Mouse (Mus musculus): ENCODE data around the gene Nxpe4.
"Not testable (repeated sequence)": the region's sequence is repeated elsewhere in the genome, so short reads cannot be mapped to it uniquely, and the experiment has no call there.

Gene Nxpe4

DNA sequence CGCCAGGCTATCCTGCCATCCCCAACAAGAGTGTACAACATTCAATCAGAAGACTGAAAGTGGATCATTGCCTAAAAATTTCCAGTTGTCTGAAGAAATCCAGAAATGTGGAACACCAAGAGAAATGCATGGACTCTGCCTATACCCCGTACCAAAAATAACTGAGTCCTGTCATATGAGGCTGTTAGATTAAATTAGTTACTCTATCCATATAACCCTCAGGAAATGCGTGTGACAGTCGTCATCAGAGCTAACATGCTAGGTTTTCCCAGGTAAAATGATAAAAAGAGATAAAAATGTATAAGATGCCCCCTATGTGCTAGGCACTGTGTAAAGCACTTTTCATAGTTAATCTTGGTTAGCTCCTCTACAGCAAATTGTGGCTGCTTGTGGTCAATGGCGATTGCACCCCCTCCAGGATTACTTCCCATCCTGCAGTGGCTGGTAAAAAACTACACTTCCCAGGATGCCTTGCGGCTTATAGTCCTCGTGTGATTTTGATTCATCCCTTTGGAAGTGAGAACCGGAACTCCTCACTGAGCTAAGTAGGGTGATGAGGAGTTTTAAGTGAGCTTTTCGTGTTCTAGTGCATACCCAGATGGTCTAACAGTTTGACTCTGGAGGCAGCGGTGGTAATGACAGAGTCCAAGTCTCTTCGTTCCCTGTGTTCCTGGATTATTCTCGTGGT lies at the start of gene Nxpe4:
Gene Nxpe4 (plus strand): TSS at position 519 of the 688 bp plus-strand sequence.
- peak; percentile 10 for DNase-seq (ENCODE audit: low spot score)

DNA sequence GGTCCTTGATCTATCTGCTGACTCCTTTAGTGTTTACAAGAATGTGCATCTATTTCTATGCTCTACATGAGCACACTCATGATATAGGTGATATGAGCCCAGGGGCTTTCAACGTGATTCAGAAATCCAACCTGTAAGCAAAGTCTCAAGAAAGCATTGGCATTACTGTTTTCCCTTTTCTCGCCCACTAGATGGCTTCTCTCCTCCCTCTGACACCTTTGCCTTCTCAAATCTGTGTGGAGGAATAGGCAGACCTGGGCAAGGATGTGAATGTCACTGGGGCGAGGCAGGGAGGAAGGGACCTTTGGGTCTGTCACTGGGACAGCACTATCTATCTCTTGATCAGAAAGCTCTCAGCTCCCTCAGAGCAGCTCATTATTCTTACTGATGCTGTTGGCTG lies 35.0 kb upstream of the Nxpe4 start:
- no peak for DNase-seq (ENCODE audit: low spot score)

DNA sequence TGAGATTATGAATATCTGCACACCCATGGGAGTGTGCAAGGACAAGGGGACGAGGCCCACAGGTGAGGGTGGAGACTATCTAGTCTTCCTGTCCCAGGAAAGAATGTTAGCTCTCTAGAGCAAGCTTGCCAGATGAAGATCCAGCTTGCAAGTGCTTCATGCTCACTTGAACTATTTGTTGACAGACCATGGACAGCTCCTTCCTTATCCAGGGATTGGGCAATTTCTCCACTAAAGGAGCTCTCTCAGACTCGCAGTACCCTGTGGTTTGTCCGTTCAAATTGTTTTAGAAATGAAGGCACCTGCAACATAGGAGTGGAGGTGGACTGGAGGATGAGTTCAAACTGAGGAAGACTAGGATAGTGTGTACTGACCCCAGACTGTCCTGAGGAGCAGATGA lies 24.3 kb upstream of the Nxpe4 start:
- no peak for DNase-seq (ENCODE audit: low spot score)

DNA sequence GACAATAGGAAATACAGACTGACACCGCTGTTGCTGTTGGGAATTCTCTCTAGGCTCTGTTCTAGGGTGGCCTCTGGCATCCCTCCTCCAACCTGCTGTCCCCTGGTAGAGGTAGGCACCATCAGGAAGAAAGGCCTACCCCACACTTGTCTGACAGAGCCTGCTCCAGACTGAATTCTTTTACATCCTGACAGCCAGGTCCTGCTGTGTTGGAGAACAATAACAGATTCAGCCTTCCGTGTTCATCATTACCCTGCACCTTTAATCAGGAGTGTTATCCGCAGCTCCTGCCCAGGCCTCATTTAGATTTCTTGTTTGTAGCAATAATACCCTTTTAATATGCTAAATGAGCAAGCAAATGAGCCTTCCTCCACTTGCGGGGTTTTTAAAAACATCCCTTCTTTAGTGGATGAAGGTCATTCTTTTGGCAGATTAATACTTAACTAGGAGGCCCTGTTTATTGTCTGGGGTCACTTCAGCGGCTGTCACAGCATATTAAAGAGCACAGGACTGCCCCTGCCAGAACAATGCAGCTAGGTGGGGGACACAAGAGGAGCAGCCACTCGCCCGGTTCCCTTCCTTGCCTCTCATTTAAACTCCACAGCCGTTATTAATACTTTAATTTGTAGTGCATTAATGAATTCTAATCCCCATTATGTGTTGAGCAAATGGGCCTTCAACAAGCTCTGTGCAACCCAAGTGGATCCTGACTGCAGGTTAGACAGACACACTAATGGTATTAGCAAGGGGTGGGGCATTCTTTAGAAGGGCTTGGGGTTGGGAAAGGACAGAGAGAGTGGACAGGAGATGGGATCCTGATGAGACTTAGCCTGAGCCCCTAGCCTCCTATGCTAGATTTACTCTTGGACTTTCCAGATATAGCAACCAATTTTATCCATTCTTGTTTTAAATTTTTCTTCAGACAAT lies 21.1 kb upstream of the Nxpe4 start:
- DNase-seq (ENCODE audit: low spot score), result no peak

DNA sequence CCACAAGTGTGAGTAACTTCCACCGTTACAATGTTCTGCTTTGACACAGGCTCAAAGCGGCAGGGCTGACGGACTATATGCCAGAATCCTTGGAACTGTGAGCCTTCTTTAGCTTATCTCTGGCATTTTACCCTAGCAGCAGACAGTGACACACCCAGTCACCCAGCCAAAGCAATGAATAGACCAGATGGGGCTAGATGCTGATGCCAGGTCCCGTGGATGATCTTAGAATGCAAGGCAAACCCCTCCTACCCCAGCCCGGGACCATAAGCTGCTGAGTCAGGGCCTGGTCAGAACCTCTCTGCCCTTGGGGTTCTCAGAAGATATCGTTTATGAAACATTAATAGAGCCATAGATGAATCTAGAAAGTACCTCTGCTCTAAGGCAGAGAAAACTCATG lies 19.2 kb upstream of the Nxpe4 start:
- no peak for DNase-seq (ENCODE audit: low spot score)

DNA sequence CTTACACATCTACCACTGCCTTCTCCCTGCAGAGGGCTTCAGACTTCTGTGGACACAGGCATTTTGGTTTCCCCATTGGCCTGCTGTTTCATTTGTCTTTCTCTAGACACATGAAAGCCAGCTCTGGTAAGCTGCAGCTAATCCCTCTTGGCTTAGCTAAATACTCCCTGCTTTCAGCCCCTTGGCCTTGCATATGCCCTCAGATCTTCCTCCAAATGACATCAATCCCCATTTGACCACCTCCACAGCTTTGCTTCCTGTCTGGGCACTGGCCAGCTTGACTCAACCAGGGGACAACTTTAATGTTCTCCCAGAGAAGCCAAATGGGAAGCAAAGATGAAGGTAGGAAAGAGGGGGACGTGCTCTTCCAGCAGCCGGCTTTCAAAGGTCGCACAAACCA lies 15.1 kb upstream of the Nxpe4 start:
- DNase-seq (ENCODE audit: low spot score), result no peak

DNA sequence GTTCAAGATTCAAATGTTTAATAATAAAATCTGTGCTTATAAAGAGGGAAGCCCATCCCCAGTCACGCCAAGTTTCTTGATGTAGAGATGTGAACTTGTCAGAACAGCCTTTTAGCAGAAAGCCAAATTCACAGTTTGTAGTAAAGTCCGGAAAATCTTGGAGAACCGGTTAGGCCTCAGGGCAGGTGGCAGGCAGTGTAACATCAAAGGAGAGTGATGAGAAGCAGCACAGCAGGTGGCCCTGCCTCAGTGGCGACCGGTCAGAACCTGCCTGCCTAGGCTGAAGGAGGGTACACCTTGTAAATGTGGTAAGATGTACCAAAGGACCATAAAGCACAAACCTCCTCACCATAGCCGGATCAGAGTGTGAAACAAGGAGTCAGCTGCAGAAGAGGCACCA lies 4.7 kb downstream of the Nxpe4 start:
- DNase-seq (ENCODE audit: low spot score), result not testable (repeated sequence)

DNA sequence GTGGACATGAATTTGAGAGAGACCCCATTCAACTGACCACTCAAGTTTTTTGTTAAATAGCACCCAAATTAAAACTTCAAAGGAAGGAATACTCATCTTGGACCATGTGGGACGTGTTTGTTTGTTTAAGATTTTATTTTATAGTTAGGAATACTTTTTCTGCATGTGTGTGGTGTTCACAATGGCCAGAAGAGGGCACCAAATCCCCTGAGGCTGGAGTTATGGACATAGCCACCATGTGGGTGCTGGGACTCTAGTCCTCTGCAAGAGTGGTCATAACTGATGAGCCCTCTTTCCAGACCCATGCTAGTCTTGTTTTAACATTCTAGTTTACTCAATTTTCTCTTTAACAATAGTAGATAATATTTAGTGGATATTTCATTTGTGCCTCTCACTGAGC lies 14.9 kb downstream of the Nxpe4 start:
- no peak for DNase-seq (ENCODE audit: low spot score)

DNA sequence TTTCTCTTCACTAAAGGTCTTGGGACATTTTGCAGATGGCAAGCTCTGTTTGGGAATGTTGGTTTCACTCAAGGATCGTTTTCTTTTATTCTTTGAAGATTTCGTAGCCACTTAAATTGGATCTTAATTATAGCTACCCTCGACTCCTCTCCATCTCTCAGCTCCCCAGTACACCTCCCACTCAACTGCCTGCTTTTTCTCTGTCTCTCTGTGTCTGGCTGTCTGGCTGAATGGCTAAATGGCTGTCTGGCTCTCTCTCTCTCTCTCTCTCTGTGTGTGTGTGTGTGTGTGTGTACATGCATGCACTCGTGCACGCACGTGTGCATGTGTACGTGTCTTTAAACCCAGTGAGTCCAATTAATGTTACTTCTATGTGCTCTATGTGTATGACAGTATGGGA lies 19.5 kb downstream of the Nxpe4 start:
- DNase-seq (ENCODE audit: low spot score), result no peak

DNA sequence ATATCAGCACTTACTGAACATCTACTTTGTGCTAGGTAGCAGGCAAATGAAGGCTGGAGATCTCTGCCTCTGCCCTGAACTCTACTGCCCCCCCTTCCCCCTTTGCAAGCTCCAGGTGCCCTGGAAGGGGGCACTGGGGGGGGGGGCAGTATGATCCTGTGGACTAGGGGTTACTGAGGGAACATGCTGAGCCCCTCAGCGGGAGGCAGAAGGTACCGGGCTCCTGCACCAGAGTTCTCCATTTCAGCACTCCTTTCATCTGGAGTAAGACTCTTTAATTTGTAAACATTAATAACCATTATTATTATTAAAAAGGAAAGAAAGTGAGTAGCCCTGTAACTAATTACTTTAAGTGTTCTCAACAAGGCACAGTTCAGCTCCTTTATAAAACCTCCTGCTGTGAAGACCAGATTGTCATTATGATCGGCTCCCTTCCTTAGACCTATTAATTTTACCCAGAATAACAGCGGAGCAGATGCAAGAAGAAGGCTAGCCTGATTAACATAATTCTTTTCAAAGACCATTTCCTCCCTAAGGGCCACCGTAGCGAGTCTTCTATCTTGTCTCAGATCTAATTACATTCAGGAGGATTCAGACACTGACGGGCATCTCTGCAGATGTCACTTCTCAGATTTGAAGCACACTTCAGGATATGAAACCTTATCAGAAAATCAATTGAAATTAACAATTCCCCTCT lies 21.0 kb downstream of the Nxpe4 start:
- DNase-seq (ENCODE audit: low spot score), result no peak

DNA sequence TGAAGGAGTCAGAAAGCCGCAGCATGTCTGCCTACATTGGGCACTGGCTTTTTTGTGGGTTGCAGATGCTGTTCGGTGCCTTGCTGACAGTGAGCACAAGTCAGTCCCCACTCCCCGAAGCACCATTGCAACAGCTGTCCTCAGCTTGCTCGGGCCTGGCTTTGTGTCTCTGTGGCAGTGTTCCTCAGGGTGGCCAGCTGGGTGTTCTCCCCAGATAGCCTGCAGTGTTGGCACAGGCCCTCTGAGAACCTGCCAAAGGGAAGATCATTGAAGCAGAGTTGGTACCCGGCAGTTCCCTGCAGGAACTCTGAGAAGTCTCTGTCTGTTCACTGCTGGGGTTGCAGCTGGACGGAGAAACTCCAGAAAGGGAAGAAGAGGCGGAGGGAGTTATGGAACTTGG lies 22.5 kb downstream of the Nxpe4 start:
- no peak for DNase-seq (ENCODE audit: low spot score)

DNA sequence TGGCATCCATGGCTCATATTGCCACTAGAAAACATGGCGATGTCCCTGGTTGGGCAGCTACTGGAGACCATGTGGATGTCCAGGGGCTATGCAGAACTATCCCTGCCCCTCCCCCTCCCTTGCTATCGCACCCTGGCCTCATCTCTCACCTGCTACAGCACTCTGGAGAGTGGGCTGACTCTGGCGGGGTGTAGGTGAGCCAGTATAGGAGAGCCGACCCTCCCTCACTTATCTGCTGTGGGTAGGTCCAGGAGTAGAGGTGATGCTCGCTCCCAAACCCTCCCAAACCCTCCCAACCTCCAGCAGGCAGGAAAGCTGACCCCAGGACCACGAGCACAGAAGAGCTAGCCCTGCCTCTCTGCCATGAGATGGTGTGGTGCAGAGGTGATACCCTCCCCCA lies 27.0 kb downstream of the Nxpe4 start:
- DNase-seq (ENCODE audit: low spot score), result no peak

DNA sequence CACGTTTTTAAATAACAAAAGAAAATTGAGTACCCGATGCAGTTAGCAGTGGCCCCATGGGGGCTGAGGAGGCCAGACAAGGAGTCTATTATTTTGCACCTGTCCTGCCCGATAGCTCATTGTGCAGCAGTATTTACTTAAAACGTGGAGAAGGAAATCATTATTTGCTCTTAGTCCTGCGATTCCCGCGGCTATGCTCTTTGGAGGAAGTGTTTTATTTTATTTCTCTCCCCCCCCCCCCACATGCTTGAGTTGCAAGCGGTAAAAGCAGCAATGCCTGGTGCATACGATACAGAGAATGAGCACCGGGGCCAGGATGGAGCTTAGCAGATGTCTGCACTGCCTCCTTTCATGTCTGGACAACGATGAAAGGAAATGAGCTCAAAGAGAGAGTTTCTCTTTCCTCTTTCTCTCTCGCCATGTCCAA lies 35.6 kb downstream of the Nxpe4 start:
- no peak for DNase-seq (ENCODE audit: low spot score)

DNA sequence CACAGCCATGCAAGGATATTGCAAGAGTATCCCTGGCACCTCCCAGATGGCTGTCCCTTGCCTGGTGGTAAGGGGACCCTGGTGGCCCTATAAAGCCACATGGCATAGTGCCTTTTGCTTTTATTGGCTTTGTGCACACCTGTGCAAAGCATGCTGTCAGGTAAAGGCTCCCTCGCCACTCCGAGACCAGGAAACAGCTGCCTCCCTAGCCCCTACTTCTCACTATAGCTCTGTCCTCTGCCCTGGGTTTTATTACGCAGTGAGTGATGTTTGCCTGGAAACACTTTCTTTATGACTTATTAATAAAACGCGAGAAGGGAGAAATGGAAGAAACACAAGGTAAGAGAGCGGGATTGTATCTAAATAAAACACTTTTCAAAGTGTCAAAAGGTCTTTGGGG lies 49.1 kb downstream of the Nxpe4 start:
- no peak for DNase-seq (ENCODE audit: low spot score)

DNA sequence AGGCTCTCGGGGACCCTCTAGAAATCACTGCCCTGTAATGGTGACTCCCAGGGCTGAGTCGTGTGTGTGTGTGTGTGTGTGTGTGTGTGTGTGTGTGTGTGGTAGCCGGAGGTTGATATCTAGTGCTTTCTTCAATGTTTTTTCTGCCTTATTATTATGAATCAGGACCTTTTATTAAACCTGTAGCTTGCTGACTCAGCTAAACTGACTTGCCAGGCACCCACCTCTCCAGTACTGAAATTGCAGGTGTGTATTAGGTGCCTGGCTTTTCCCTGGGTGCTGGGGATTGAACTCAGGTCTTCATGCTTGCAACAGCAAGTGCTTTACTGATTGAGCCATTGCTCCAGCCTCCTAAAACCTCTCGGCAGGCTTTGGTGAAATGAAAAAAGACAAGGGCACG lies 50.1 kb downstream of the Nxpe4 start:
- no peak for DNase-seq (ENCODE audit: low spot score)

DNA sequence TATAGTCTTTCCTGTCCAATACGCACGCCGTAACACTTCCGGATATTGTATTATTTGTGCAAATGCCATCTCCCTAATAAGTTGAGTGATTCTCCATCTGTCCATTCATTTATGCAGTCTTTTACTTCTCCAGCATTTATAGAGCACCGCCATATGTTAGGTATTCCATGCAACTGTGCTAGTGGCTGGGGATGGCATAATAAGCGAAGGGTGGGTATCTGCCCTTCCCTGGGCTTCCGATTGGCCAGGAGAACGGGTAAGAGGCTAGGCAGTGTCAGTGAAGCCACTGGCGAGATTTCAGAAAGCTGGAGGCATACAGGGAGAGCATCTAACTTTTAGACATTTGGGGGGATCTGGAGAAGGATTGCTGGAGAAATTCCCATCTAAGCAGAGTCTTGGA lies 52.9 kb downstream of the Nxpe4 start:
- no peak for DNase-seq (ENCODE audit: low spot score)

DNA sequence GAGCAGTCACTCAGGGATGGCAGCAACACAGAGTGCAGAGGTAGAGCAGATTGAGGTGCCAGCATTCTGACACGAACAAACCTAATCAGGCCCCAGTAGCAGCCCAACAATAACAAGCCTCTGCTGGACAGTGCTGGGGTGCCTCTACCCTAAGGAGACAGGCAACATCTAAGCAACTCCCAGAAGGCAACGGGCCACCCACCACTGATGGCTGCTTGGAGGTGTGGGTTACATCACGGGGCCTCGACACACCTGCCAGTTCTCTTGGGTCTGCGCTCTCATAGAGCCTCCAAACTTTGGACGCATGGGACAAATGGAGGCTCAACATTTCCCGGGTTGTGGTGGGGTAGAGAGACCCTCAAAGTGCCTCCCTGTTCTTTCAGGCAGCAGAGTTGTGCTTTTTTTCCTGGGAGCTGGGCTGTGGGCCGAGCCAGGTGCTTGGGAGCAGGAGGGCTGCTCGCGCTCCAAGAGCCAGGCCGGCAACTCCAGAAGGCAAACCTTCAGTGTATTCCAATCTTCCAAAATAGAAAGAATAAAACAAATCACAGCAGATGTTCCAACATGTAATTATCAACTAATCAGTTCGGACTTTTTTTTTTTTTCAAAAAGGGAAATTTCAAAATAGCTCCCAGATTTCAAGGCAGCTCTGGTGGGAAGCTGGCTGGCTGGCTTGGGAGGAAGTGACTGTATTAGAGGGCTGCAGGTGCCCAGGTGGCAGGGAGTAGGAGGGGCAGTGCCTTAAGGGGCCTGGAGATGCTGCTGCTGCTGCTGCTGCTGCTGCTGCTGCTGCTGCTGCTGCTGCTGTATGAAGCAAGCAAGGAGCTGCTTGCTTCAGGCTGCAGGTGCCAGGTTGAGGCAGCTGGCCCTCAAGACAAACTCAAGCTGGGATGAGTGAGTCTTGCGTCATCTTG lies 54.5 kb downstream of the Nxpe4 start:
- DNase-seq (ENCODE audit: low spot score), result no peak

DNA sequence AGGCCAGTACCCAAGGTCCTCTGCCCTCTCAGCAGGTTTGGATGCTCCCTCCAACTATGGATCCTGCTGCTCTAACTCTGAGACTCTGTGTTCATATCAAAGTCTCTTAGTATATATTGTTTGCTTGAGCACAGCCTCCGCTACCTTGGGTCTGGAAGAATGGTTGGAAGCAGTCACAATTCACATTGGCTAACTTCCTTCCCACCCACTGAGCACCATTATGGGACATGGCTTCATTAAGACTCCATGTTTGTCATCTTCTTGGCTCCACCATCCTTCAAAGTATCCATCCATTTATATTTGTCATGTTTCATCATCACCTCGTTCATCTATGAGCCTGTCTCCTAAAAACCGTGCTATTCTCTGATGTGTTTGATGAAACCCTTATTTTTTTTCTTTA lies 68.9 kb downstream of the Nxpe4 start:
- DNase-seq (ENCODE audit: low spot score), result no peak

DNA sequence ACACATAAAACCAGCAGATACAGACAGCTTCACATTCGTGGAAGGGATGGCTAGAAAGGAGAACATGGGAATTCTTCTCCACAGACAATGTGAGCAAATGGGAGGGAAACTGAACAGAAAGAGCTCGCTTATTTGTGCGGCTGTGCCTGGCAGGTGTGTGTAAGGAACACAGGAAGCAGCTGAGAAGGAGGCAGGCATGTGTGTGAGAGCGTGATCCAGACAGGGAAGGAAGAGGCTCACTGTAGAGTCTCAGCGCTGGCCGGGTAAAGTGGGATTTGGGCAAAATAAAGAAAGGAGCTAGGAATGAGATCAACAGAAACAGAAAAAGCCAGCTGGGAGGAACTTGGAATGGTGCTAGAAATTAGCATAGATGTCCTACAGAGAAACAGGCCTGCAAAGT lies 74.6 kb downstream of the Nxpe4 start:
- DNase-seq (ENCODE audit: low spot score), result no peak

DNA sequence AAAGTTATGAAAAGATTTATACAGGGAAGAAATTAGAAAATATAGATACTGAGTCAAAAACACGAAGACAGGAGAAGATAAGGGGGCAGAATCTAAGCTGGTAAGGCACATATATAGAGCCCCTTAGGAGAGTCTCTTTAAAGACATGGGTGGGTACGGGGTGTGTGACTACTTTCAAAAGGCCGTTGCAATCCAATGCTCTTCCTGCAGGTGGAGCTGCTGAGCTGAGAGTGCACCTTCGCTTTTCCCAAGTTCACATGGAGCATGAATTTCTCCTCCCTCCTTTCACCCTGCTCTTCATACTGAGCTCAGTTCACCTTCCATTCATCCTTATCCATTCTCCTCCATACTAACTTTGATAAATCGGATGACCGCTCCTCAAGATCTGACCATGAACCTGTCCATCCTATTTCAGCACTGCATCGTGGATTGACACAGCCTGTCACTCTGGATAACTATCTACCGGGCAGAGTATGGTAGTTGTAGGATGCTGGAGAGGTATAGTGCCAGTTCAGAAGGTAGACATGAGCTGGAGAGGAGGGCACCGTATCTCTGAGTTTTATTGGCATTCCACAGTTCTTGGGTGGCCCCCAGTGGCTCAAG lies 76.4 kb downstream of the Nxpe4 start:
- DNase-seq (ENCODE audit: low spot score), result no peak

DNA sequence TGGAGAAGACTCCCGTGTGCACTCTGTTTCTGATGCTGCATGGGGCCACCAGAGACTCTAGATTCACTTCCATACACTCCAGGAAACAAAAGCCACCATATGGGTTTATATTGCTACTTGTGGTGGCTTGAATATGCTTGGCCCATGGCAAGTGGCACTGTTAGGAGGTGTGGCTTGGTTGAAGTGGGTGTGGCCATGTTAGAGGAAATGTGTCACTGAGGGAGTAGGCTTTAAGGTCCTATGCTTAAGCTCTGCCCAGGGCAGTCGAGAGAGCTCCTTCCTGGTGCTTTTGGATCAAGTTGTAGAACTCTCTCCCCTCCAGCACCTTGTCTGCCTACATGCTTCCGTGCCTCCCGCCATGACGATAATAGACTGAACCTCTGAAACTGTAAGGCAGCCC lies 77.6 kb downstream of the Nxpe4 start:
- no peak for DNase-seq (ENCODE audit: low spot score)
